Mouse (Mus musculus): ENCODE results near the gene Kdm1a.

Kdm1a gene

GRCm38 (mm10) chr4:136602568-136602967, at the start of gene Kdm1a:
Gene Kdm1a (minus strand): TSS chr4:136602723.
- peak; percentile 91 for DNase-seq (ENCODE audit: low spot score)

- DNase-seq (ENCODE audit: low spot score): no peak
These were observed 49.5 kb upstream of the Kdm1a start for GRCm38 (mm10) chr4:136651882-136652527.

DNA sequence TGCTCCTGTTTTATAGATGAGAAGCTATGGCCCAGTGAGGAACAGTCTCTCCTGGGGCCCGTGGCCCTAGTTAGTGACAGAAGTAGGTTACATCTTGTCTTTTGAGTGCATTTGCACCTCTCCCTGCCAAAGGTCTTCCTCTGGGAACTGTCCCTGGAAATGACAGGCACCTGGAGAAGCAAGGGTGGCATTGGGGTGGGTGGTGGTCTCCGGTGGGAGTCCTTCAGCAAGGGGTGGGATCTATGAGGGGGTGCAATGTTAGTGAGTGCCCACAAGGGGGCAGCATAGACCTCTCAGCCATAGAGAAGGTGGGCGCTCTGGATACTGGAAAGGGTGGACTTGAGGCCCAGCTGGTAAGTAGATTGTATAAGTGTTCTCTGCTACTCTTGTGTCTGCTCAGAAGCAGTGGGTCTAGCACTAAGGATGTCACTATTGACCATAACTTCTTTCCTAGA, 48.9 kb upstream of the Kdm1a start:
- DNase-seq (ENCODE audit: low spot score): peak; percentile 9

DNA sequence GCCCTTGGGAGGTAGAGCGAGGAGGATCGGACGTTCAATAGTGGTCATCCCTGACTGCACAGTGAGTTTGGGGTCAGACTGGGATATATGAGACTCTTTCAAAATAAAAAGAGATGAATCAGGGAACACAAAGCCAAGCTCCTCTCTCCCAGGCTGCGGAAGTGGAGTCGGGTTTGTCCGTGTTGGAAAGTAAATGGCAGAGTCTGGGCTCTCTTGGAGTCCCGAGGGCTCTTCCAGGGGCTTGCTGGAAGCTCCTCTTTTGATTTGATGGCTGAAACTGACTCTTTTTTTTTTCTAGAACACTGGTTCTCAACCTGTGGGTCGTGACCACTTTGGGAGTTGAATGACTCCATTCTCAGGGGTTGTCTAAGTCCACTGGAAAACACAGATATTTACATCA, 47.7 kb upstream of the Kdm1a start:
- DNase-seq (ENCODE audit: low spot score): no peak

GRCm38 (mm10) chr4:136649480-136650196, 47.1 kb upstream of the Kdm1a start:
- peak; percentile 15 for DNase-seq (ENCODE audit: low spot score)

GRCm38 (mm10) chr4:136648922-136649479, 46.5 kb upstream of the Kdm1a start:
- DNase-seq (ENCODE audit: low spot score): peak; percentile 77

DNA sequence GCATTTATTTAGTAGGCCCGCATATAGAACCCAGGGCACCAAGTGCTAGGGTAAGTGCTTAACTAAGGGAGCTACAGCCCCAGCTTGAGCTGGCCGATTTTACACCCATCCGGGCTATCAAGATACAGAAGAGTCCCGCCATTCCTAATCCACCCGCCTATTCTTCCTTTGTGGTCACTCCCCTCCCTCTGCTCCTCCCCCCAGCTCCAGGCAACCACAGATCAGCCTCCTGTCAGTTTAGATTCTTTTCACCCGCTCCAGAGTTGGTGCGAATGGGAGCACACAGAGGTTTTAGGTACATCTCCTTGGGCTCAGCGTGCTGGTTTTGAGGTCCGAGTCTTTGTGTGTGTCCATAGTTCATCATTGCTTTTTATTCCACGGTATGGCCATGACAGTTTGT, 36.4 kb upstream of the Kdm1a start:
- DNase-seq (ENCODE audit: low spot score): no peak

DNA sequence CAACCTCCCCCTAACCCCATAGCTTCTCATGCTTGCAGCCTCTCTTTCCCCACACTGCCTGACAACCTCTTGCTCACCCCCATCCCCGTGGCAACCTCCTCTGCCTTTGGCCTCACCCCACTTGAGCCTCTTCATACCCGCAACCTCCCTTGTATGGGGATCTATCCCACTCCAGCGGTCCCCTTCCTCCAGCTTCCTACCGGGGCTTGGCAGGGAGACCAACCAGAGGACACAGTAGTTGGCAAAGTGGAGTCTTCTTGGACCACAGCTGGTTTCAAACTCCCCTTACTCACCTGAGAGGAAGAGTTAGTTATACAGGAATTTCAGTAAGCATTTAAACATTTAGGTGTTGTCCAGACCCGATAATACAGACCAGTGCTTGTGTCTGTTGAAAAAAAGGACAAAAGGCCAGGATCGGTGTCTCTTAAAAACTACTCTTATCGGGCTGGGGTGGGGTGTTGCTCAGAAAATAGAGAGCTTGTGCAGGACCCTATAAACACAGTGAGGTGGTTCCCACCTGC, 35.8 kb upstream of the Kdm1a start:
- no peak for DNase-seq (ENCODE audit: low spot score)

DNA sequence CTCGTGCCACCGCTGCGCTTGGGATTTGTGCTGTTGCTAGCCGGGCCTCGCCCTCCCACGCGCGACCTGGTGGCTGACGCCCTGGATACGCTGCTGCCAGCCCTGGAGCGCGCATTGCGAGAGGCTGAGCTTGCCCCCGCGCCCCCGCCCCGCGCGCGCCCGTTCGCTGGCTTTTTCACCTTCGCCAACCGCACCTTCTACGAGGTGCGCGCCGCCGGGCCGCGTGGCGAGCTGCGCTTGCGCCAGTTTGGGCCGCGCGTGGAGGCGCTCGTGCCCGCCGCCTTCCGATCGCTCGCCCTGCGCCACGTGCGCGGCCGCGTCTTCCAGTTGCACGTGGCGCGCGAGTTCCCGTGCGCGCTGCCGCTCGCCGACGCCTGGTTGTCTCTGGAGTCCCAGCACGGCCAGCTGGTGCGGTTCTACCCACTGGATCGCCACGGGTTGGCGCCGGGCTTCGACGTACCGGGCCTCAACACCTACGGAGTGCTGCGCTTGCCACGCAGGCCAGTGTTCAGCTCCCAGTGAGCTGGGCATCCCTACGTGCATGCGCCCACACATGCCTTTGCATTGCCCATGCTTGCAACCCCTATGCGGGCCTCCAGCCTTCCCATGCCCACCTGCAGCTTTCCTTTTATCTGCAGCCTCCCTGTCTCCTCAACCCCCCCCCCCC, 35.2 kb upstream of the Kdm1a start:
- DNase-seq (ENCODE audit: low spot score): no peak

DNA sequence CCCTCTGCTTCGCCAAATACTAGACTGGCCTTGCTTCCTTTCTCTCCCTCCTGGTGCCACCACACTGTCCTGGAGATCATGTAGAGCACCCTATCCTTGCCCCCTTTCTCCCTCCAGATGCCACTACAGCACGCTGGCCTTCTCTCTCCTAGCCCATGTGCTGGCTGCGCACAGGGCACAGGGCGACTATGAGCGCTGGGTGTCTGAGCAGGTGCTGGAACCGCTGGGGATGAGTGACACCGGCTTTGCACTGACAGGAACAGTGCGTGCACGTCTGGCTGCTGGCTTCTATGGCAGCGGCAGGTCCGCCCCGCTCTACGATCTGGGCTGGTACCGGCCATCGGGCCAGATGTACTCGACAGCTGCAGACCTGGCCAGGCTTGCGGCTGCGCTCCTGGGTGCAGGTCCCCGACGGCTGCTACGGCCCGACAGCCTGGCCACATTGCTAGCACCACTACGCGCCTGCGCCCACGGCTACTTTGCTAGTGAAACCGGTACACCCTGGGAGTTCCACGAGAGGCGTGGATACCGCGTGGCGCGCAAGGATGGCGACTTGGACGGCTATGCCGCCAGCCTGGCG, 34.5 kb upstream of the Kdm1a start:
- no peak for DNase-seq (ENCODE audit: low spot score)

GRCm38 (mm10) chr4:136636511-136636910, 34.0 kb upstream of the Kdm1a start:
- DNase-seq (ENCODE audit: low spot score): no peak

DNA sequence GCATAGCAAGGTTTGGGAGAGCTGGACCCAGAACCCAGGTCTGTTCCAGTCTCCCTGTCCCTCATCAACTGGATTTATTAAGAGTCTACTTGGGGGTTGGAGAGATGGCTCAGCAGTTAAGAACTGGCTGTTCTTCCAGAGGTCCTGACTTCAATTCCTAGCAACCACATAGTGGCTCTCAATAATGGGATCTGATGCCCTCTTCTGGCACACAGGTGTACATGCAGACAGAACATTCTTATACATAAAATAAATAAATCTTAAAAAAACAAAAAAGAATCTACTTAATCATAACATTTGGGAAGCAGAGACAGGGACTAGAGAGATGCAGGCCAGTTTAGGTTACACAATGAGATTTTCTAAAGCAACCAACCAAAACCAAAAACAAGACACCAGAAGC, 33.5 kb upstream of the Kdm1a start:
- no peak for DNase-seq (ENCODE audit: low spot score)

DNA sequence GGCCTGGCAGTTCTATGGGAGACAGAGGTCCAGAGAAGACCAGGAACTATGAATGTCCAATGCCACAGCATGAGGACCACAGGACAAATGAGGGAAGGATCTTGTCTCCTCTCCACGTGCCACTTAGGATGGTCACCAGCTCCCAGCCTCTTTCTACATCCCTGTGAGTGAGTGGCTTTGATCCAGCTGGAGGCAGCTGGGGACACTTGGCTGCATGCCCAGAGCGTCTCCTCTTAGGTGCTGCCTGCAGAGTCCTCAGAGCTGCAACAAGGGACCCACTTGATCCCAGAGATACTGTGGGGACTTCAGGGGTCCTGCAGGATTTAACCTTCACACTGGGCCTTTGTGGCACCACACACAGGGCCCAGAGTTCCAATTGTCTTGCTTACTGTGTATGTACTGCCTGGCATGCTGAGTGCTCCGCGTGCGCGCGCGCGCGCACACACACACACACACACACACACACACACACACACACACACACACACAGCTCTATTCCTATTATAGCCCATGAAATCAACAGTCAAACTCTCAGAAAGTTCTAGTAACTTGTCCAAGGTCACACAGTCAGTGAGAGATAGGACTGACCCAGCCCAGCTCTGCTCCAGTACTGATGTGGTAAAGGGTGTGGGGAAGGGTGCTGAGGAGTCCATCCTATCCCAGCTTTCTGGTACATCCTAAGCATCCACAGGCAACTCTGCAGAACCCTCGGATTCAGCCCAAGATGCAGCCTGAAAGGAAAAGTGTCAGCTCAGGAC, 28.9 kb upstream of the Kdm1a start:
- DNase-seq (ENCODE audit: low spot score): no peak

GRCm38 (mm10) chr4:136626590-136626989, 24.1 kb upstream of the Kdm1a start:
- DNase-seq (ENCODE audit: low spot score): no peak

DNA sequence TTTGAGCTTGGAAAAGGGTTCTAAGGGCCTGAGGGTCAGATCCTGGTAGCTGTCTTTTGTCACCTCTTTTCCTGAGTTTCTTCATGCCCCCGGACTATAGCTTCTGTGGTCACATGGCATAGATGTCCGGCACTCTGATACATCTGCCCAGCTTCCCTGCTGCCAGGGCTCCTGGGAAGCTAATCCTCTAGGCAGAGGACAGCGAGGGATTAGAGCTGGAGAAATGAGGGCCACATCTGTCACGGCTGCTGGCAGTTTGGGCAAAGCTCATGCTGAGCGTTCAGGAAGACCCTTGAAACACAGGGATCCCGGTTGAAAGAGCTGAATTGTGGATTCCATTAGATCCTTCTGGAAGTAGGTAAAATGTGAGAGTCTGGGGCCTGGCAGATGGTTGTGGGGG, 19.9 kb upstream of the Kdm1a start, which contains the start of gene Lactbl1:
Gene Lactbl1, plus strand, starts transcription at position 234 of the 400 bp plus-strand sequence.
- no peak for DNase-seq (ENCODE audit: low spot score)

- DNase-seq (ENCODE audit: low spot score): no peak
These were observed 19.4 kb upstream of the Kdm1a start for GRCm38 (mm10) chr4:136621956-136622355.

DNA sequence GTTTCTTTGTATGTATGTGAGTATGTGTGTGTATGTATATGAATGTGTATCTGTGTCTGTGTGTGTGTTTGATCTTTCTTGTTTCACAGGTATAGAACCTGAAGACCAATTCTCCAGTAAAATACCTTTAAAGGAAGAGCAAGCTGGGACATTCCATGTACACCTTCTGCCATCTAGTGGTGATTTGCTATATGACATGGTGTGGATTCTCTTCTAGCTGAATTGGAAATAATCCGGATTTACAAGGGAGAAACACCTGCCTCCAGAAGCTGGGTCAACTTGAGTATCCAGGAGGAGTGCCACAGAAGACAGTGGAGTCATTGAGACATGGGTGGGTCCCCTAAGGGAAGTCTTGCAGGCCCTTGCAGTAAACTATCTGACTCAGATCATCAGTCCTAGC, 18.8 kb upstream of the Kdm1a start:
- peak; percentile 76 for DNase-seq (ENCODE audit: low spot score)

- no peak for DNase-seq (ENCODE audit: low spot score)
These were observed 11.1 kb upstream of the Kdm1a start for GRCm38 (mm10) chr4:136613657-136614056.

GRCm38 (mm10) chr4:136610387-136610856, 7.9 kb upstream of the Kdm1a start, which contains the start of gene Tex46:
Gene Tex46 (plus strand): TSS chr4:136610437.
- DNase-seq (ENCODE audit: low spot score): no peak

- DNase-seq (ENCODE audit: low spot score): no peak
These were observed 3.4 kb upstream of the Kdm1a start for GRCm38 (mm10) chr4:136605756-136606485.

Data from adipocyte (in vitro differentiated cells).